Mouse (Mus musculus) MEL (cell line): ENCODE measurements around the gene Rbm5.

Experiments used
- CTCF ChIP-seq, 3 experiments: IDR thresholded peaks in 2 of 3; conservative IDR thresholded peaks in 1 of 3; 2 replicates each; pipeline ENCODE4 v1.5.1; 2011 to 2012; ENCODE audit warnings: low read length in 3 of 3, low read depth in 2 of 3, mild to moderate bottlenecking in 2 of 3, improper control_type of control experiment in 1 of 3, inconsistent platforms in 1 of 3, mixed read lengths in 1 of 3, moderate library complexity in 1 of 3; ENCODE audit not compliant: control insufficient read depth in 1 of 3, insufficient read depth in 1 of 3, poor library complexity in 1 of 3, severe bottlenecking in 1 of 3
- EP300 ChIP-seq, 2 experiments: IDR thresholded peaks; 2 replicates each; pipeline ENCODE4 v1.6.1; 2011; ENCODE audit warnings: improper control_type of control experiment in 2 of 2, low read length in 2 of 2, low read depth in 1 of 2, mild to moderate bottlenecking in 1 of 2
- MEF2A ChIP-seq: IDR thresholded peaks from 2 replicates; pipeline ENCODE4 v1.6.1; 2014; ENCODE audit warnings: low read depth, mild to moderate bottlenecking, inconsistent platforms, low read length, improper control_type of control experiment; ENCODE audit not compliant: poor library complexity, insufficient replicate concordance, severe bottlenecking; ENCODE audit errors: extremely low read depth
- POLR2A ChIP-seq, 2 experiments: IDR thresholded peaks; 2 replicates each; pipeline ENCODE4 v1.6.1; 2011 to 2012; ENCODE audit warnings: low read length in 2 of 2, mild to moderate bottlenecking in 2 of 2, control low read depth in 1 of 2, improper control_type of control experiment in 1 of 2, low read depth in 1 of 2, moderate library complexity in 1 of 2; ENCODE audit not compliant: control insufficient read depth in 1 of 2, insufficient read depth in 1 of 2, poor library complexity in 1 of 2
- RAD21 ChIP-seq: IDR thresholded peaks from 2 replicates; pipeline ENCODE4 v1.6.1; 2011; ENCODE audit warnings: mild to moderate bottlenecking, low read depth, low read length, improper control_type of control experiment
- TCF12 ChIP-seq: IDR thresholded peaks from 2 replicates; pipeline ENCODE4 v1.6.1; 2014; ENCODE audit warnings: low read depth, mild to moderate bottlenecking, inconsistent platforms, low read length, improper control_type of control experiment, moderate library complexity
- ZNF384 ChIP-seq: IDR thresholded peaks from 2 replicates; pipeline ENCODE4 v1.6.1; 2012; ENCODE audit warnings: low read depth, mild to moderate bottlenecking, inconsistent platforms, low read length, improper control_type of control experiment

DNA sequence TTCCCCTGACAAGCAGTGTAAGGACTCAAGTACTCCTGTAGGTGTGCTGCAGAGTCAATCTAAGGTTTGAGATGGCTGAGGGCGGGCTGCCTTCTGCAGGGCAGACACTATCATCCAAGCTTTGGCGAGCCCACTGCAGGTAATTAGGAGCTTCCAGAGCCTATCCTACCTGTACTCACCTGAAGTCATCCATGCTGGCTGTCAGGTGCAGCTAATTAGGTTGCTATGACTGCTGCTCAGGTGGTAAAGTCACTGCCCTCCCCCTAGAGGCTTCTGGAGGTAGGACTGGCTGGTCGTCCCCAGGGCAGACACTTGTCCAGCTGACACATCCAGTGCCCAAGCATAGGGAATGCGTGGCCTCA is 32.0 kb downstream of the Rbm5 start:
- TF ChIP-seq TCF12 (no peak), CTCF (IDR thresholded peaks at IDR 0.05 in 2 of 3, conservative IDR thresholded peaks at IDR 0.05 in 1 of 3; ENCODE audit: control insufficient read depth in 1 of 3, insufficient read depth in 1 of 3, low read depth in 2 of 3, low read length in 3 of 3, poor library complexity in 1 of 3, severe bottlenecking in 1 of 3) (peak; percentile 40 to 72 (median 44)), POLR2A (IDR thresholded peaks at IDR 0.05; ENCODE audit: control insufficient read depth in 1 of 2, insufficient read depth in 1 of 2, low read depth in 1 of 2, low read length in 2 of 2, poor library complexity in 1 of 2) (0 out of 4 replicates have a peak, but pooled peaks of 1 of the 2 experiments have one; percentile 12), MEF2A (no peak), RAD21 (no peak; the same call in 1 of the 2 replicates), ZNF384 (no peak), EP300 (IDR thresholded peaks at IDR 0.05; ENCODE audit: low read depth in 1 of 2, low read length in 2 of 2) (no peak)
